Mouse (Mus musculus): ENCODE results near the gene Aprt. TPM values are rescaled to one million over a fixed set of nuclear protein-coding genes. Genes with fewer than 3 reads are reported as not detected.

The Aprt gene
- total and polyA plus RNA-seq, 3 experiments: 516 to 561 (median 524) TPM

- no peak for DNase-seq (ENCODE audit: extremely low read depth)
- H3K4me3 ChIP-seq (replicated peaks in 1 of 3; ENCODE audit: low read depth in 2 of 3, low read length in 2 of 3, poor library complexity in 1 of 3): no peak overlapping the region
- dilution Hi-C loops (cut with MboI; ENCODE audit: extremely low pct_ligation_motif_present, extremely low pct_unique_long_range_greater_than_20kb, low sequenced_read_pairs): no loop called here
These were observed 24.0 kb upstream of the Aprt start for GRCm38 (mm10) chr8:122600666-122601065.

GRCm38 (mm10) chr8:122596031-122596430, 19.3 kb upstream of the Aprt start:
- TF ChIP-seq RCOR1 (conservative IDR thresholded peaks at IDR 0.05; ENCODE audit: low read depth, low read length) (no peak), MEF2A (IDR thresholded peaks at IDR 0.05; ENCODE audit: borderline replicate concordance, low read depth, low read length) (no peak), SIN3A (IDR thresholded peaks at IDR 0.05; ENCODE audit: low read length) (no peak)
- Histone ChIP-seq H3K36me3 (replicated peaks in 1 of 2; ENCODE audit: control insufficient read depth in 1 of 2, insufficient read depth in 1 of 2, low read length in 1 of 2) (peaks cover 76 to 96% of the 10 kb centered on the region in 2 experiments), H3K4me1 (ENCODE audit: control insufficient read depth in 1 of 2, insufficient read depth in 2 of 2) (peaks cover 0 to 6% of the 10 kb centered on the region in 2 experiments; a peak in 1 of 4 replicates), H3K27ac (ENCODE audit: insufficient read depth, low read depth) (no peak overlapping the region), H3K9ac (ENCODE audit: insufficient read depth, low read depth) (no peak overlapping the region), H3K79me2 (replicated peaks; ENCODE audit: control insufficient read depth, extremely low read depth, insufficient read depth, poor library complexity, severe bottlenecking) (no peaks in the 10 kb centered on the region), H3K9me3 (replicated peaks; ENCODE audit: low read length) (no peaks in the 10 kb centered on the region), H3K27me3 (replicated peaks) (no peaks in the 10 kb centered on the region), H3K4me2 (ENCODE audit: insufficient read depth, low read depth, poor library complexity, severe bottlenecking) (no peak overlapping the region), H3K4me3 (replicated peaks in 1 of 3; ENCODE audit: low read depth in 2 of 3, low read length in 2 of 3, poor library complexity in 1 of 3) (no peak overlapping the region)
- in situ Hi-C loops (cut with MboI; ENCODE audit: low pct_ligation_motif_present, low pct_unique_long_range_greater_than_20kb, low sequenced_read_pairs) (no loop called here), dilution Hi-C loops (cut with MboI; ENCODE audit: extremely low pct_ligation_motif_present, extremely low pct_unique_long_range_greater_than_20kb, low sequenced_read_pairs) (no loop called here)
- no peak for DNase-seq (ENCODE audit: extremely low read depth)

More at GRCm38 (mm10) chr8:122600666-122601065, 24.0 kb upstream of the Aprt start:
- Histone ChIP-seq H3K27me3 (replicated peaks) (no peaks in the 10 kb centered on the region), H3K27ac (ENCODE audit: insufficient read depth, low read depth) (no peak overlapping the region), H3K4me1 (ENCODE audit: control insufficient read depth in 1 of 2, insufficient read depth in 2 of 2) (peaks cover 4 to 35% of the 10 kb centered on the region in 2 experiments), H3K9me3 (replicated peaks; ENCODE audit: low read length) (no peaks in the 10 kb centered on the region), H3K4me2 (ENCODE audit: insufficient read depth, low read depth, poor library complexity, severe bottlenecking) (no peak overlapping the region), H3K9ac (ENCODE audit: insufficient read depth, low read depth) (no peak overlapping the region), H3K79me2 (replicated peaks; ENCODE audit: control insufficient read depth, extremely low read depth, insufficient read depth, poor library complexity, severe bottlenecking) (no peaks in the 10 kb centered on the region), H3K36me3 (replicated peaks in 1 of 2; ENCODE audit: control insufficient read depth in 1 of 2, insufficient read depth in 1 of 2, low read length in 1 of 2) (peaks cover 47 to 82% of the 10 kb centered on the region in 2 experiments)
- in situ Hi-C loops (cut with MboI; ENCODE audit: low pct_ligation_motif_present, low pct_unique_long_range_greater_than_20kb, low sequenced_read_pairs): no loop called here
- TF ChIP-seq CHD1 (IDR thresholded peaks at IDR 0.05; ENCODE audit: low read depth, low read length) (no peak), POLR2AphosphoS2 (IDR thresholded peaks at IDR 0.05; ENCODE audit: low read depth, low read length) (no peak), PAX5 (IDR thresholded peaks at IDR 0.05; ENCODE audit: low read length) (0 out of 2 replicates have a peak, but pooled peaks have one; percentile 26), POLR2A (IDR thresholded peaks at IDR 0.05; ENCODE audit: low read depth, low read length) (no peak)

- H3K4me2 ChIP-seq (ENCODE audit: insufficient read depth, low read depth, poor library complexity, severe bottlenecking): no peak overlapping the region
- no peaks in the 10 kb centered on the region for H3K9me3 ChIP-seq (replicated peaks; ENCODE audit: low read length)
- H3K79me2 ChIP-seq (replicated peaks; ENCODE audit: control insufficient read depth, extremely low read depth, insufficient read depth, poor library complexity, severe bottlenecking): no peaks in the 10 kb centered on the region
- dilution Hi-C loops (cut with MboI; ENCODE audit: extremely low pct_ligation_motif_present, extremely low pct_unique_long_range_greater_than_20kb, low sequenced_read_pairs) (no loop called here), in situ Hi-C loops (cut with MboI; ENCODE audit: low pct_ligation_motif_present, low pct_unique_long_range_greater_than_20kb, low sequenced_read_pairs) (no loop called here)
- TF ChIP-seq RAD21 (IDR thresholded peaks at IDR 0.05; ENCODE audit: low read depth, low read length): no peak
- TF ChIP-seq ZC3H11A (IDR thresholded peaks at IDR 0.05; ENCODE audit: low read depth, low read length): no peak
- no peak for TF ChIP-seq EP300 (IDR thresholded peaks at IDR 0.05; ENCODE audit: low read length)
- no peak for TF ChIP-seq NELFE (IDR thresholded peaks at IDR 0.05; ENCODE audit: low read depth, low read length)
- TF ChIP-seq TCF12 (IDR thresholded peaks at IDR 0.05; ENCODE audit: low read depth, low read length): no peak
- no peak for TF ChIP-seq MYC (IDR thresholded peaks at IDR 0.05; ENCODE audit: low read depth, low read length)
- TF ChIP-seq SMC3 (IDR thresholded peaks at IDR 0.05; ENCODE audit: low read depth, low read length): no peak
- no peak for DNase-seq (ENCODE audit: extremely low read depth)
- H3K4me3 ChIP-seq (replicated peaks in 1 of 3; ENCODE audit: low read depth in 2 of 3, low read length in 2 of 3, poor library complexity in 1 of 3): no peak overlapping the region
- no peak overlapping the region for H3K9ac ChIP-seq (ENCODE audit: insufficient read depth, low read depth)
- no peaks in the 10 kb centered on the region for H3K27me3 ChIP-seq (replicated peaks)
- H3K4me1 ChIP-seq (ENCODE audit: control insufficient read depth in 1 of 2, insufficient read depth in 2 of 2): no peaks in the 10 kb centered on the region
- peaks cover 66 to 91% of the 10 kb centered on the region in 2 experiments for H3K36me3 ChIP-seq (replicated peaks in 1 of 2; ENCODE audit: control insufficient read depth in 1 of 2, insufficient read depth in 1 of 2, low read length in 1 of 2)
- no peak overlapping the region for H3K27ac ChIP-seq (ENCODE audit: insufficient read depth, low read depth)
These were observed 17.2 kb upstream of the Aprt start for GRCm38 (mm10) chr8:122593783-122594507.

Data from CH12.LX (cell line).